Mouse (Mus musculus) CH12.LX (cell line): ENCODE measurements around the gene Pcgf6.

Experiments used
- CTCF ChIP-seq, 2 experiments: IDR thresholded peaks in 1 of 2; conservative IDR thresholded peaks in 1 of 2; 2 replicates each; pipeline ENCODE4 v1.5.1; 2011 to 2012; ENCODE audit warnings: low read depth in 2 of 2, low read length in 2 of 2, improper control_type of control experiment in 1 of 2, inconsistent platforms in 1 of 2, mild to moderate bottlenecking in 1 of 2, moderate library complexity in 1 of 2
- EP300 ChIP-seq: IDR thresholded peaks from 2 replicates; pipeline ENCODE4 v1.6.1; 2011; ENCODE audit warnings: low read length, improper control_type of control experiment
- MAZ ChIP-seq: IDR thresholded peaks from 2 replicates; pipeline ENCODE4 v1.6.1; 2012; ENCODE audit warnings: low read depth, mild to moderate bottlenecking, inconsistent platforms, low read length, improper control_type of control experiment, moderate library complexity
- MXI1 ChIP-seq: IDR thresholded peaks from 2 replicates; pipeline ENCODE4 v1.6.1; 2011; ENCODE audit warnings: mild to moderate bottlenecking, low read depth, low read length, improper control_type of control experiment
- MYC ChIP-seq: IDR thresholded peaks from 2 replicates; pipeline ENCODE4 v1.6.1; 2011; ENCODE audit warnings: low read depth, mild to moderate bottlenecking, improper control_type of control experiment, low read length
- TCF12 ChIP-seq: IDR thresholded peaks from 2 replicates; pipeline ENCODE4 v1.6.1; 2014; ENCODE audit warnings: low read depth, mild to moderate bottlenecking, inconsistent platforms, low read length, improper control_type of control experiment
- ZKSCAN1 ChIP-seq: IDR thresholded peaks from 2 replicates; pipeline ENCODE4 v1.6.1; 2012; ENCODE audit warnings: low read depth, inconsistent platforms, low read length, improper control_type of control experiment, borderline replicate concordance

DNA sequence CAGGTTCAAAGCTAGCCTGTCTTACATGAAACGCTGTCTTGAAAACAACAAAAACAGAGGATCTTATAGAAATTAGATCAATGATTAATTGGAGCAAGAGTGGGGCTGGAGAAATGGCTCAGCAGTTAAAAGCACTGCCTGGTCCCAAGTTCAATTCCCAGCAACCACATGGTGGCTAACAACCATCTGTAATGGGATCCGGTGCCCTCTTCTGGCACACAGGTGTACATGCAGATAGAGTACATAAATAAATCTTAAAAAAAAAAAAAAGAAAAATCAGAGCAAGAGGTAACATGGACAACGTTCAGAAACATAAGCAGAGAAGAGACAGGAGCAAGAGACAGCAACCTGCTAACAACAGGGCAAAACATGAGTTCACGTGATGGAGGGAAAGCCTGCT is 24.2 kb downstream of the Pcgf6 start:
- TF ChIP-seq EP300: no peak
- peak in 1 of 2 experiments; percentile 17; a peak in 1 of 4 replicates for TF ChIP-seq CTCF (conservative IDR thresholded peaks at IDR 0.05 in 1 of 2, IDR thresholded peaks at IDR 0.05 in 1 of 2; ENCODE audit: low read depth in 2 of 2, low read length in 2 of 2)
- no peak for TF ChIP-seq TCF12
- TF ChIP-seq MYC: no peak
- no peak for TF ChIP-seq MAZ
- no peak for TF ChIP-seq ZKSCAN1
- no peak for TF ChIP-seq MXI1
